10 mouse cellular contexts compared by ENCODE assay signal in the genomic region with DNA sequence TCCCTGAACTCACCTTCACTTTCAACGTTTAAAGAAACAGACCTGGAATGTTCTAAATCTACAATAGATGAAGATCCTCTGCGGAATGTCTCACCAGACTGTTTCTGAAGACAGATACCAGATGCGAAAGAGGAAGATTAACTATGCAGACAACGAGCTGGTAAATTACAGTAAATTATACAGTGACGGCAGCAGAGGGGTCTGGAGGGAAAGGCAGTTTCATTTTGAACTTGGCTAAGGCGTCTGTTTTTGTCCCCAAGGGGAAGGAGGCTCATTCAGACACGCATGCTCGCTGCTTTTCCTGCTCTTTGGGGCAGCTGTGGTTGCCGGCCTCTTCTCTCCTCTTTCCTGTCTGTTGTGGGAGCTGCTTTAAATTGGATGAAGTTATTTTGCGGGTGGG. TPM values are rescaled to one million over a fixed set of nuclear protein-coding genes. Genes with fewer than 3 reads are reported as not detected.
DNase-seq lines count a peak whose midpoint lies in the region; ATAC-seq lines count a peak whose summit lies in the region.
"Had no signal": no experiment of that assay in that cellular context is flagged by ENCODE, and none has a peak within 500 bp of the region (broad histone marks: within the 10 kb centered on the region; RNA-seq: fewer than 3 reads in every experiment).

No protein-coding gene starts in this region.

- intact Hi-C loops in gastrocnemius, postnatal 14 days (cut with DNase I; ENCODE audit: low total_unique reads), result no loop called here

- peak; percentile 29 for DNase-seq in gastrocnemius, postnatal 14 days
- no peak for DNase-seq in gastrocnemius, postnatal 25 days
- DNase-seq in liver, result peak; percentile 4
- DNase-seq in mesoderm, embryonic 11.5 days (ENCODE audit: low read depth, low spot score), result peak; percentile 4
- DNase-seq in ovary, postnatal 14 days (ENCODE audit: low spot score), result no peak
- no peak for DNase-seq in spleen, adult 18-20 months
- DNase-seq: adrenal gland, adult 8-10 months; layer of hippocampus, adult 9-11 months had no signal

- ATAC-seq in liver, embryonic 12.5 days, result no peak
- ATAC-seq in common myeloid progenitor, adult 5-6 weeks (replicated peaks; ENCODE audit: low read depth, poor library complexity, severe bottlenecking), result peak; percentile 73

- WGBS in liver, embryonic 12.5 days (ENCODE audit: insufficient replicate concordance), result 32% methylated on average over 10 of the region's 10 CpGs

- no peaks in the 10 kb centered on the region for H3K36me3 ChIP-seq in liver, embryonic 12.5 days

- no peaks in the 10 kb centered on the region; the same call in 1 of the 2 replicates for H3K27me3 ChIP-seq in liver, embryonic 12.5 days (replicated peaks)

- H3K9ac ChIP-seq in liver, embryonic 12.5 days, result no peak overlapping the region

- H3K4me1 ChIP-seq in liver, embryonic 12.5 days, result no peaks in the 10 kb centered on the region

- no peak overlapping the region for H3K27ac ChIP-seq in liver, embryonic 12.5 days

- H3K9me3 ChIP-seq in liver, embryonic 12.5 days (replicated peaks), result no peaks in the 10 kb centered on the region

- no peak overlapping the region for H3K4me3 ChIP-seq in liver, embryonic 12.5 days

- H3K4me2 ChIP-seq in liver, embryonic 12.5 days, result no peak overlapping the region

RNA-seq across cellular contexts. Expression of gene Mtx3, which starts 15.7 kb away (rescaled TPM):
- total RNA-seq in gastrocnemius, postnatal 14 days (2021), result 1 to 10 TPM; 4.7 to 6.1 TPM
- total RNA-seq in gastrocnemius, postnatal 25 days (2021), result 1 to 10 TPM; 3.2 to 4.4 TPM
- 1.1 TPM in 2 replicates for polyA plus RNA-seq in liver, embryonic 12.5 days (2016; fragmentation: Nextera tagmentation; extraction: Ambion mirVana)
- 8.2 and 11.1 TPM in 2 replicates for total RNA-seq in common myeloid progenitor, adult 5-6 weeks (2017)

RNA-seq across cellular contexts. Expression of gene Thbs4, which starts 34.2 kb away (rescaled TPM):
- total RNA-seq in gastrocnemius, postnatal 14 days (2021), result 100 to 1,000 TPM; 130 to 144 TPM
- 100 to 1,000 TPM in 1 of 2 experiments, 10 to 100 TPM in 1; 64.9 to 112 TPM for total RNA-seq in gastrocnemius, postnatal 25 days (2021)
- 0.13 and 0.17 TPM in 2 replicates for polyA plus RNA-seq in liver, embryonic 12.5 days (2016; fragmentation: Nextera tagmentation; extraction: Ambion mirVana)
- total RNA-seq in common myeloid progenitor, adult 5-6 weeks (2017), result not detected in 2 replicates

Comparison
In these comparisons a context has a peak if more than half of its experiments do, and no peak if none do; other contexts are left out.
1. DNase-seq: peak in gastrocnemius, postnatal 14 days (single experiment), liver (single experiment) and mesoderm, embryonic 11.5 days (single experiment); none in gastrocnemius, postnatal 25 days (single experiment), ovary, postnatal 14 days (single experiment) and spleen, adult 18-20 months (0 of 2).
2. RNA of gene Thbs4, which starts 34.2 kb away (total RNA-seq): 130 to 144 TPM in gastrocnemius, postnatal 14 days and 64.9 to 112 TPM in gastrocnemius, postnatal 25 days; not detected in common myeloid progenitor, adult 5-6 weeks; every median in the first group is over 10 times any median in the second.